Mouse (Mus musculus) layer of hippocampus, postnatal 10 days (tissue): Measurements from ENCODE around the gene Cfap57. TPM values are rescaled to one million over a fixed set of nuclear protein-coding genes. Genes with fewer than 3 reads are reported as not detected.
A peak's percentile ranks its signal among the peaks of the same experiment; 100 is the strongest.
"Not testable (repeated sequence)": the region's sequence is repeated elsewhere in the genome, so short reads cannot be mapped to it uniquely, and the experiment has no call there.

ENCODE experiments used
- DNase-seq, 2 experiments: peaks; one replicate each; pipeline ENCODE4 v3.0.0; 2021; ENCODE audit warnings: low spot score in 2 of 2
- total RNA-seq, 2 experiments: library from RNA; stranded (reverse); gene quantifications; 2 replicates each; pipeline ENCODE4 v1.2.3; 2021

Cfap57 gene
- total RNA-seq, 2 experiments from 2014 or later = 0.80 to 1.0 TPM

DNA sequence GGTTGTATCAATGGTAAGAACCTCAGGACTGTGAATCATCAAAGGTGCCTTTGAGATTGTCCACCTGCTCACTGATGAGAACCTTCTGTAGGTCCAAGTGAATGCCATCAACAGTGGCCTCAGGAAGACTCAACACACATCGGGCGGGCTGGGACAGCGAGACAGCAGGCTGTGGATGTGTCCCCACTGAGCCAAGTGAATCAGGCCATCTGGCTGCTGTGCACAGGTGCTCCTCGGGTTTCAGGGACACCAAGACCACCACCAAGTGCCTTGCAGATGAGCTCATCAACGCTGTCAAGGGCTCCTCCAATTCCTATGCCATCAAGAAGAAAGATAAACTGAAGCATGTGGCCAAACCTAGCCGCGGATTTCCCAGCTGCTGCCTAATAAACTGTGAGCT lies 98.3 kb downstream of the Cfap57 start:
- DNase-seq = no peak

DNA sequence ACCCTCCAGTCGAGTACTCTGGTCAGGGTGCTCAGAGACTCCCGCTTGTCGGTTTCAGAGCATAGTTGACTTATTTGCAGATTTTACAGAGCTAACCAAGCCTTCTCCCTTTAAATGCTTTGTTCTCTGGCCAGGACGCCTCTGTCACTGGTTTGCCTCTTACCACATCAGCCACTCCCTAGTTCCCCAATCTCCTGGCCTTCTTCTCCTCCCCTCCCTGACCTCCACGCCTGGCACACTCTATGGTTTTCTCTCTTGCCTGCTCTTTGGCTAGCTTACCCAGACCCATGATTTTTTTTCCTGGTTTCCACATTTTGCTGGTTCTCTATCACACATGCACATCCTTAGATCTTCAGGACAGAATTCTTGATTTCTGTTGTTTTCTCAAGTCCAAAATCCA lies 102.4 kb downstream of the Cfap57 start:
- no peak for DNase-seq

DNA sequence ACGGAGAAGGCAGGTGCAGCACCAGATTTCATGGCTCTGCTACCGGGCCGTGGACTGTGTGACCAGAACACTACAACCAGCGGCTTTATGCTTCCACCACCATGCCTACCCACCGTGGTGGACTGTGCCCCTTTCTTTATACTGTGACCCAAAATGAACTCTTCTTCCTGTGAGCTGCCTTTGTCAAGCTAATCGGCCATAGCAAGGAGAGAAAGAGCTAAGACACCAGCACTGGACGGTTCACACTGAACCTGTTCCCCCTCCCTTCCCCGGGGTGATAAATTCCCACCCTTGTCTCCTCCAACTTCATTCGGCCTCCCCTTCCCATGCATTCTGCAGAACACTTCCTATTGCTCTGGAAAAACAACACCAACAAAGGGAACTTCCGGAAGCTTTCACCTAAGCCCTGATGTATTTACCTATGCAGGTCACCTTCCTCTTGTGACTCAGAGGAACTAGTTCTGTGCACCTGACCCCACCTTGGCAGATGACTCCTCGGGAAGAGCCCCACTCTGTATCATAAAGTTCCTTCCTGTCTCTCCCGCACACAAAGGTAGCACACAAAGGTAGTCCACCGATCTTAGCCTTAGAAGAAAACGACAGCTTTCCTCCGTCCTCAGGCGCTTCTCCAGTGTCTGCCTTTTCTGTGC lies 103.0 kb downstream of the Cfap57 start:
- DNase-seq = no peak

DNA sequence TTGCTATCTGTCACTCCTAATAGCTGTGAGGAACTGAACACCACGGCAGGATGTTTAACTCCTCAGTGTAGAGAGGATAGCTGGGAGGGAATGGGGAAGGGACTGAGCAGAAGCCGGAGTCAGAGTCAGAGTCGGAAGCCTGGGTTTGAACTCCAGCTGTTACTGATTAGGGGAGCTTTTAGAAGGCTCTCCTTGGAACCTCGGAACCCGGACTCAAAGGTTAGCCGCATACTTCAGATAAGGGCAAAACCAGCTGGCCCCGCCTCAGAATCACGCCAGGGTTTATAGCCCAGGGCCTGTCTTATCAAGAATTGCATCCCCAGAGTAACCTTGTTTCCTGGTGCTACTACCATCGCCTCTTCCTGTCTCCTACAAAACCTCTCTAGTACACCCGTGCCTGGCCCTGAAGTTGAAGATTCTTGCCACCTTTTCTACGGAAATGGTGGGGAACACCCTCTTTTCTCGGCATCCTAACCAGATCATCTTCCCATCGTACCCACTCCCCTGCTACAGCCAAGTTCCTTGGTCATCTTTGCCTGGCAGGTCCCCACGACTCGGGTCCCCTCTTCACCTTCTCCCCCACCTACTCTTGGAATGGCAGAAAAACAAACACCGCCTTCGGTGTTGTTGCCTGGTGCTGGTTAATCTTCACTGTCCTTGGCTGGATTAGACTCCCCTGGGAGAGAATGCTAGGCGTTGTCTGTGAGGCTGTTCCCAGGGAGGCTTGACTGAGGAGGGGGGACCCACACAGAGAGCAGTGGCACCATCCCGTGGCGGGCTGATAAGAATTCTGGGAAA lies 103.7 kb downstream of the Cfap57 start:
- peak in 1 of 2 experiments; percentile 12 for DNase-seq

DNA sequence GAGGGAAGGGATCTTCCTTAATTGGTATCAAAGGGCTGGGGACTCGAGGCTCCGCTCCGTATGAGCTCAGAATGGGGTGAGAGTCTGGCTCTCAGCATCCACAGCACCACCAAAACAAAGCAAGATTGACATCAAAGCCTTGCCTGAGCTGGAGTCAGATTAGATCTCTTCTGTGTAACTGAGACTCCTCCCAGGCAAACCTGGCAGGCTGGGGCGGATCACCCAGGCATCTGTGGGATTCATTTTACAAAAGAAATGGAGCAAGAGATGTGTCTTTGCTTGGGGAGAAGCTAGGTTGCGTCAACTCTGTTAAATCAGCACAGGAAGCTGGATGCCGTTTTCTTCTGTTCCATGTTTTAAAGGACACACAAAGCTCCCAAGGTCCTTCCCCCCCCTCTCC lies 111.5 kb downstream of the Cfap57 start:
- DNase-seq = no peak

DNA sequence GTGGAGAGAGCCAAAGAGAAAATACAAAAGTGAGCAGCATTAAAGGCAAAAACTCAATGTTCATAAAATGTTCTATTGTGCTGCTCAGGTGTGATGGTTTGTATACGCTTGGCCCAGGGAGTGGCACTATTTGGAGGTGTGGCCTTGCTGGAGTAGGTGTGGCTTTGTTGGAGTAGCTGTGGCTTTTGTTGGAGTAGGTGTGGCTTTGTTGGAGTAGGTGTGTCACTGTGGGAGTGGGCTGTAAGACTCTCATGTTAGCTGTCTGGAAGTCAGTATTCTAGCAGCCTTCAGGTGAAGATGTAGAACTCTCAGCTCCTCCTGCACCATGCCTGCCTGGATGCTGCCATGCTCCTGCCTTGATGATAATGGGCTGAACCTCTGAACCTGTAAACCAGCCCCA lies 113.4 kb downstream of the Cfap57 start:
- DNase-seq = not testable (repeated sequence)

DNA sequence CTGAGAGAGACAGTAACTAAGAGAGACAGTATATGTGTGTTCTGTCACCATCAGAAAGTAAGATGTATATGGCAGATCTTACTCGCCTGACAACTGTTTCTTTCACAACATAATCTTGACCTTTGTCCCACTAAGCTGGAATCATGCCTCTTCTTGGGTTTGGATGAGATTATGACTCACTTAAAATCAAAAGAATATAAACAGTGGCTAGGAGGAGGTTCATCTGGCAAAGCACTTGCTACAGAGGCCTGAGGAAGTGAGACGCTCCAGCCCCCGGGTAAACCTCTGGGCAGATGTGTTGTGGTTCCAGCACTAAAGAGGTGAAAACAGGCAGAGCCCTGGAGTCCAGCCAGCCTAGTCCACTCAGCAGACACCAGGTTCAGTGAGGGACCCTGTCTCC lies 115.0 kb downstream of the Cfap57 start:
- DNase-seq = no peak

Other genes starting within 250 kb of the Cfap57 start
- 10 to 100 TPM; 33.5 to 42.2 TPM for gene Szt2, start 211.5 kb downstream of the Cfap57 start, total RNA-seq
- gene Med8, start 211.4 kb downstream of the Cfap57 start, total RNA-seq = 10 to 100 TPM; 75.8 to 80.1 TPM
- 10 to 100 TPM; 16.4 to 17.7 TPM for gene Elovl1, start 192.7 kb downstream of the Cfap57 start, total RNA-seq
- gene Cdc20, start 183.4 kb downstream of the Cfap57 start, total RNA-seq = 1 to 10 TPM; 5.0 to 6.3 TPM
- under 1 TPM in 1 of 2 experiments, not detected in 1; 0.16 TPM for gene Mpl, start 163.3 kb downstream of the Cfap57 start, total RNA-seq
- gene Tie1, start 130.7 kb downstream of the Cfap57 start, total RNA-seq = 10 to 100 TPM; 15.3 to 16.2 TPM
- gene 2610528J11Rik, start 93.8 kb downstream of the Cfap57 start, total RNA-seq = not detected
- 1 to 10 TPM in 1 of 2 experiments, under 1 TPM in 1; 0.58 to 1.2 TPM for gene Tmem125, start 76.7 kb downstream of the Cfap57 start, total RNA-seq
- 10 to 100 TPM; 61.3 to 62.9 TPM for gene Ebna1bp2, start within 50 bp of the Cfap57 start, total RNA-seq
- gene Olfr62, start 38.2 kb upstream of the Cfap57 start, total RNA-seq = not detected
- not detected for gene Olfr1342, start 72.0 kb upstream of the Cfap57 start, total RNA-seq
- gene Olfr1341, start 82.7 kb upstream of the Cfap57 start, total RNA-seq = not detected
- gene Olfr1340, start 99.4 kb upstream of the Cfap57 start, total RNA-seq = not detected
- gene Olfr1339, start 111.4 kb upstream of the Cfap57 start, total RNA-seq = not detected
- gene Olfr1338, start 138.0 kb upstream of the Cfap57 start, total RNA-seq = not detected
- not detected for gene Olfr1337, start 161.8 kb upstream of the Cfap57 start, total RNA-seq
- gene Olfr1335, start 189.2 kb upstream of the Cfap57 start, total RNA-seq = not detected
- gene Olfr1333, start 215.5 kb upstream of the Cfap57 start, total RNA-seq = not detected
- not detected for gene Olfr1331, start 243.9 kb upstream of the Cfap57 start, total RNA-seq